Mouse (Mus musculus) heart, postnatal 0 days (tissue): Measurements from ENCODE around the gene Gmnc.

Experiments used
- CTCF ChIP-seq: IDR thresholded peaks from 2 replicates; pipeline ENCODE4 v1.5.1; 2016; ENCODE audit warnings: antibody characterized with exemption, control low read depth, low read depth
- EP300 ChIP-seq: IDR thresholded peaks from 2 replicates; pipeline ENCODE4 v1.6.1; 2016; ENCODE audit warnings: antibody characterized with exemption, low read depth

DNA sequence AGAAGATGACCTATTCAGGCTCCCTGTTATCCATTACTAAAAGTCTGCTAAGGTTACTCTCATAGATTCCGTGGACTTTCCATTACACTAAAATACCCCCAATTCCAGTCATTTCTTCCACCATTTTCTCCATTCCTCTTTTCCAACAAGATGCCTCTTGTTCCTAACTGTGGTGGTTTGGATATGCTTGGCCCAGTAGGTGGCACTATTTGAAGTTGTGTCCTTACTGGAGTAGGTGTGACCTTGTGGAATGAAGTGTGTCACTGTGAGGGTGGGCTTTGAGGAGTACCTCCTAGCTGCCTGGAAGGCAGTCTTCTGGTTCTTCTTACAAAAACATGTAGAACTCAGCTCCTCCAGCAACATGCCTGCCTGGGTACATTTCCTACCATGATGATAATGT lies 11.3 kb upstream of the Gmnc start:
- TF ChIP-seq CTCF (no peak), EP300 (no peak)
